Mouse (Mus musculus): ENCODE measurements around the gene Ergic3. TPM values are rescaled to one million over a fixed set of nuclear protein-coding genes. Genes with fewer than 3 reads are reported as not detected.

Gene Ergic3
- polyA plus RNA-seq, 2 experiments, result 72.8 to 95.7 TPM

DNA sequence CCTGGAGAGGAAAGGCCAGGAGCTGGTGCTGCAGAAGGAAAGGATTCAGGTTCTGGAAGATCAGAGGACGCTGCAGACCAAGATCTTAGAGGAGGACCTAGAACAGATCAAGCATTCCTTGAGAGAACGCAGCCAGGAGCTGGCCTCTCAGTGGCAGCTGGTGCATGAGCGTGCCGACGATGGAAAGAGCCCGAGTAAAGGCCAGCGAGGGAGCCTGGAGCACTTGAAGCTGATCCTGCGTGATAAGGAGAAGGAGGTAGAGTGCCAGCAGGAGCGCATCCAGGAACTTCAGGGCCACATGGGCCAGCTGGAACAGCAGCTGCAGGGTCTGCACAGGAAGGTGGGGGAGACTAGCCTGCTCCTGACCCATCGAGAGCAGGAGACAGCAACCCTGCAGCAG, 16.7 kb upstream of the Ergic3 start:
- ATAC-seq (ENCODE audit: insufficient read depth) (no peak), DNase-seq (ENCODE audit: low read depth in 3 of 3, low spot score in 3 of 3) (no peak)
- H3K27ac ChIP-seq, result no peak overlapping the region
- TF ChIP-seq EP300 (IDR thresholded peaks at IDR 0.05; ENCODE audit: low read depth), result no peak
- TF ChIP-seq CTCF (IDR thresholded peaks at IDR 0.05; ENCODE audit: low read depth), result no peak
- H3K27me3 ChIP-seq (ENCODE audit: control insufficient read depth, insufficient read depth, low read length), result no peaks in the 10 kb centered on the region
- no peaks in the 10 kb centered on the region for H3K9me3 ChIP-seq (ENCODE audit: control insufficient read depth, low read length)
- peak overlapping the region; percentile 92 for H3K9ac ChIP-seq (replicated peaks)
- peaks cover 31 to 42% of the 10 kb centered on the region in 2 experiments for H3K4me1 ChIP-seq (replicated peaks; ENCODE audit: control insufficient read depth in 2 of 2, insufficient read depth in 2 of 2, low read length in 1 of 2)
- peak overlapping the region; percentile 9 to 62; a peak in 3 of 4 replicates for H3K4me3 ChIP-seq (ENCODE audit: insufficient read depth in 1 of 2, low read depth in 2 of 2, low read length in 2 of 2)
- 85% methylated on average over 10 of the region's 10 CpGs for WGBS (ENCODE audit: insufficient replicate concordance)
- H3K4me2 ChIP-seq (ENCODE audit: low read depth), result peak overlapping the region; percentile 82
- peaks cover 50% of the 10 kb centered on the region for H3K36me3 ChIP-seq (replicated peaks; ENCODE audit: control insufficient read depth, insufficient read depth, low read depth)

DNA sequence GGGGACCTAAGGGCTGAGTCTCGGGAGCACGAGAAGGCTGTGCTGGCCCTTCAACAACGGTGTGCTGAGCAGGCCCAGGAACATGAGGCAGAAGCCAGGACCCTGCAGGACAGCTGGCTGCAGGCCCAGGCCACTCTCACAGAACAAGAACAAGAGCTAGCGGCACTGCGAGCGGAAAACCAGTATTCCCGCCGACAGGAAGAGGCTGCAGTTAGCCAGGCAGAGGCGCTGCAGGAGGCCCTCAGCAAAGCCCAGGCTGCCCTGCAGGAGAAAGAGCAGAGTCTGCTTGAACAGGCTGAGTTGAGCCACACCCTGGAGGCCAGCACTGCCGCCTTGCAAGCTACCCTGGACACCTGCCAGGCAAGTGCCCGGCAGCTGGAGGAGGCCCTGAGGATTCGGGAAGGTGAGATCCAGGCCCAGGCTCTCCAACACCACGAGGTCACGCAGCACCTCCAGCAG, 16.0 kb upstream of the Ergic3 start:
- no peak for ATAC-seq (ENCODE audit: insufficient read depth)
- peak overlapping the region; percentile 52 to 62 for H3K4me3 ChIP-seq (ENCODE audit: insufficient read depth in 1 of 2, low read depth in 2 of 2, low read length in 2 of 2)
- H3K4me1 ChIP-seq (replicated peaks; ENCODE audit: control insufficient read depth in 2 of 2, insufficient read depth in 2 of 2, low read length in 1 of 2), result peaks cover 31 to 42% of the 10 kb centered on the region in 2 experiments

DNA sequence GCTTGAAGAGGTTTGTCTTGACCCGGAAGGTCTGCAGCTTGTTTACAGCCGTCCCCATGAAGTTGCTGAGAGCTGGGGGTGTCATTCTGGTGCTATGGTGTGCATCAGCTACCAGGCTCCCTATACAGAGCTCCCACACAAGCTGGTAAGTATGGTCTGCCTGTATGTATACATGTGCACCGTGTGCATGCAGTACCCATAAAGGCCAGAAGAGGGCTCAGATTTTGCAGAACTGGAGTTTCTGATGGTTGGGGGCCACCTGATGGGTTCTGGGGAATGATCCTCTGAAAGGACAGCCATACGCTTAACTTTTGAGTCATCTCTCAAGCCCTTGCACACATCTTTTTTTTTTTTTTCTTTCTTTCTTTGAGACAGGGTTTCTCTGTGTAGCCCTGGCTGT, 2.5 kb upstream of the Ergic3 start:
- Histone ChIP-seq H3K36me3 (replicated peaks; ENCODE audit: control insufficient read depth, insufficient read depth, low read depth) (peaks cover 4% of the 10 kb centered on the region), H3K4me1 (replicated peaks; ENCODE audit: control insufficient read depth in 2 of 2, insufficient read depth in 2 of 2, low read length in 1 of 2) (peaks cover 3 to 5% of the 10 kb centered on the region in 2 experiments; a peak in 2 of 4 replicates), H3K9ac (replicated peaks) (no peak overlapping the region), H3K9me3 (ENCODE audit: control insufficient read depth, low read length) (peaks cover 2% of the 10 kb centered on the region; the same call in 1 of the 2 replicates), H3K4me2 (ENCODE audit: low read depth) (no peak overlapping the region), H3K4me3 (ENCODE audit: insufficient read depth in 1 of 2, low read depth in 2 of 2, low read length in 2 of 2) (no peak overlapping the region), H3K27ac (no peak overlapping the region), H3K27me3 (ENCODE audit: control insufficient read depth, insufficient read depth, low read length) (no peaks in the 10 kb centered on the region)
- 78% methylated on average over 4 of the region's 4 CpGs for WGBS (ENCODE audit: insufficient replicate concordance)
- DNase-seq (ENCODE audit: low read depth in 3 of 3, low spot score in 3 of 3) (no peak), ATAC-seq (ENCODE audit: insufficient read depth) (no peak)
- TF ChIP-seq EP300 (IDR thresholded peaks at IDR 0.05; ENCODE audit: low read depth) (no peak), CTCF (IDR thresholded peaks at IDR 0.05; ENCODE audit: low read depth) (peak; percentile 69)

More for the DNA sequence above, 16.0 kb upstream of the Ergic3 start:
- Histone ChIP-seq H3K9me3 (ENCODE audit: control insufficient read depth, low read length) (no peaks in the 10 kb centered on the region), H3K27me3 (ENCODE audit: control insufficient read depth, insufficient read depth, low read length) (no peaks in the 10 kb centered on the region), H3K9ac (replicated peaks) (peak overlapping the region; percentile 53), H3K36me3 (replicated peaks; ENCODE audit: control insufficient read depth, insufficient read depth, low read depth) (peaks cover 50% of the 10 kb centered on the region), H3K4me2 (ENCODE audit: low read depth) (peak overlapping the region; percentile 82), H3K27ac (0 out of 2 replicates have a peak overlapping the region, but pooled peaks have one; percentile 1)
- peak in 2 of 3 experiments; percentile 19 to 23 for DNase-seq (ENCODE audit: low read depth in 3 of 3, low spot score in 3 of 3)
- no peak for TF ChIP-seq EP300 (IDR thresholded peaks at IDR 0.05; ENCODE audit: low read depth)
- peak; percentile 26; the same call in 1 of the 2 replicates for TF ChIP-seq CTCF (IDR thresholded peaks at IDR 0.05; ENCODE audit: low read depth)
- 73% methylated on average over 14 of the region's 14 CpGs for WGBS (ENCODE audit: insufficient replicate concordance)

DNA sequence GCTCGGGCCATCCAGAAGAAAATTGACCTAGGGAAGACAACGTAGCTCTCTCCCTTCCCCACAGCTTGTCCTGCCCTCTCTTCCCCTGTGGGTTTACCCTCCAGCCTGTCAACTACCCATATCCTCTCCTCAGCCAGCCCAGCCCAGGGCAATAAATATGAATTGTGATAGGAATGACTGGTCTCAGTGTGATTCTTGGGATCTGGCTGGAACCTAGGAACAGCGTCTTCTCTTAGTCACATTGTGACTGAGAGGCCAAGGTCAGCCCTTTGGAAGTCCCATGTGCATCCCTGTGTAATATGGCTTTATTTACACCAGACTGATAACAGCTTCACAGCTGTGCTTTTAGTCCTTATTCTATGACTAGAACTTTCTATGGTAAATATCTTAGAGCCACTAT, 10.3 kb downstream of the Ergic3 start:
- H3K9me3 ChIP-seq (ENCODE audit: control insufficient read depth, low read length), result no peaks in the 10 kb centered on the region
- H3K27ac ChIP-seq, result no peak overlapping the region
- WGBS (ENCODE audit: insufficient replicate concordance), result 87% methylated on average over 3 of the region's 3 CpGs
- H3K9ac ChIP-seq (replicated peaks), result no peak overlapping the region
- TF ChIP-seq CTCF (IDR thresholded peaks at IDR 0.05; ENCODE audit: low read depth) (no peak), EP300 (IDR thresholded peaks at IDR 0.05; ENCODE audit: low read depth) (no peak)
- peaks cover 14% of the 10 kb centered on the region for H3K36me3 ChIP-seq (replicated peaks; ENCODE audit: control insufficient read depth, insufficient read depth, low read depth)
- no peak overlapping the region for H3K4me2 ChIP-seq (ENCODE audit: low read depth)
- no peak overlapping the region for H3K4me3 ChIP-seq (ENCODE audit: insufficient read depth in 1 of 2, low read depth in 2 of 2, low read length in 2 of 2)
- ATAC-seq (ENCODE audit: insufficient read depth) (no peak), DNase-seq (ENCODE audit: low read depth in 3 of 3, low spot score in 3 of 3) (no peak)
- no peaks in the 10 kb centered on the region for H3K27me3 ChIP-seq (ENCODE audit: control insufficient read depth, insufficient read depth, low read length)
- peaks cover 23 to 28% of the 10 kb centered on the region in 2 experiments for H3K4me1 ChIP-seq (replicated peaks; ENCODE audit: control insufficient read depth in 2 of 2, insufficient read depth in 2 of 2, low read length in 1 of 2)

DNA sequence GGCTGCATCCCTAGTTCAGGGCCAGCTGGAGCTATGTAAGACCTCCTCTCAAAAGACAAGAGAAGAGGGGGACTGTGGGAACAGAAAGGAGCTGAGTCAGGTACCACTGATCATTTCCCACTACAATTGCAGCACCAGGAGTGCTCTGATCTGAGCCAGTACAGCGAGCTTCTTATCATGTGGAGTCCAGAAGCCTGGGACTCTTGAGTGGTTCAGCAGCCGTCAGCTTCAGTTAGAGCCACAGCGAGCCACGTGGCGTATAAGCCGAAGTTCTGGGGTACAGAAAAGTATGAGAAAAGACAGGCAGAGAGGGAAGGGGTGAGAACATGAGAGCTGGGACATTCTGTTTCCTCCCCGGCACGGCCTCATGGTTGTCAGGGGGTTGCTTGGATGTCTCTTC, 13.4 kb downstream of the Ergic3 start:
- DNase-seq (ENCODE audit: low read depth in 3 of 3, low spot score in 3 of 3) (peak; percentile 52 to 53 (median 52)), ATAC-seq (ENCODE audit: insufficient read depth) (peak; percentile 83)
- no peaks in the 10 kb centered on the region for H3K9me3 ChIP-seq (ENCODE audit: control insufficient read depth, low read length)
- peak overlapping the region; percentile 19 for H3K27ac ChIP-seq
- peaks cover 6% of the 10 kb centered on the region for H3K36me3 ChIP-seq (replicated peaks; ENCODE audit: control insufficient read depth, insufficient read depth, low read depth)
- 31% methylated on average over 8 of the region's 8 CpGs for WGBS (ENCODE audit: insufficient replicate concordance)
- H3K4me1 ChIP-seq (replicated peaks; ENCODE audit: control insufficient read depth in 2 of 2, insufficient read depth in 2 of 2, low read length in 1 of 2), result peaks cover 23 to 33% of the 10 kb centered on the region in 2 experiments
- no peak overlapping the region; the same call in 1 of the 2 replicates for H3K4me2 ChIP-seq (ENCODE audit: low read depth)
- H3K4me3 ChIP-seq (ENCODE audit: insufficient read depth in 1 of 2, low read depth in 2 of 2, low read length in 2 of 2), result no peak overlapping the region
- TF ChIP-seq EP300 (IDR thresholded peaks at IDR 0.05; ENCODE audit: low read depth) (peak; percentile 56; the same call in 1 of the 2 replicates), CTCF (IDR thresholded peaks at IDR 0.05; ENCODE audit: low read depth) (no peak)
- no peaks in the 10 kb centered on the region for H3K27me3 ChIP-seq (ENCODE audit: control insufficient read depth, insufficient read depth, low read length)
- H3K9ac ChIP-seq (replicated peaks), result no peak overlapping the region

Data from liver, embryonic 14.5 days (tissue).